Mouse (Mus musculus): ENCODE measurements at regions not wholly inside any gene's neighbourhood (a gene's known extent, or its start where the extent isn't known, plus 50 kb on each side); places are given as distances from the start of the nearest gene placed in this dataset.

DNA sequence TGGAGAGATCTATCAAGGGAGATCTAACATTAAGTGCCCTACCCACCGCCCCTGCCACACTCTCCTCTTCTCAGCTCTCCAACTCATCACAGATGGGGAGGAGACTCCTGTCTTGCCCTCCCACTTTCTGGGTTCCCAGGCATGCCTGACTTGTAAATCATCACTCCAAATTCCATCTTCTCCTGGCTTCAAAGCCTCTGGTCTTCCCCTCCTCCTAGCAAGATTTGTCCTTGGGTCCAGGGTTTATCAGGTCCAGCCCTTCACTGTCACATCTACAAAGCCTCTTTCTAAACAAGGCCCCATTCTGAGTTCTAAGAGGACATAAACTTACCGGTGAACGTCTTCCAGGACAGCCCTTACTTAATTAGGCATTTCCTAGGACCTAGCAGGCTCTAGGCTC, 73.3 kb upstream of the Col5a1 start:
- ChIA-PET CTCF (no interaction called here), POLR2A (interaction anchor here in 1 of 4 experiments (0.5 kb wide), 1 partner anchor 489 kb away, joined by 3 read pairs; no protein-coding TSS in a partner anchor)

DNA sequence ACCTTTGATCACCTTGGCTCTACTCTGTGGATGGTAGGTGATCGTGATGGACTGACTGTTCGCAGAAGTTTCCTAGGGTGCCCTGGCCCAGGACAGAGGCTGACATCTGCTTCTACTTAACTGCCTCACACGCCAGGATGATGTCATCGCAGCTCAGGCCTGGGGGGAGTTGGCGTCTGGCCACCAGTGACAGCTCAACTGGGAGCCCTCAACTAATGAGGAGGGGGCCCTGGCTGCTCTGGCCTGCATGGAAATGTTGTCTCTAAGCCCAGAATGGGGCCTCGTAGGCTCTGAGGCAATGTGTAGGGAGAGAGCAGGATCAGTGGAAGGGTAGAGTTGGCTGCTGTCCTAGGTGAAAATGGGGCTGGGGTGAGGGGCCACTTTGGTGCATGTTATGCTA, 72.9 kb upstream of the Col5a1 start:
- ChIA-PET CTCF (no interaction called here), POLR2A (interaction anchor here in 1 of 4 experiments (0.5 to 0.6 kb wide), 2 partner anchors 18 to 489 kb away, joined by 3 read pairs; no protein-coding TSS in a partner anchor)

DNA sequence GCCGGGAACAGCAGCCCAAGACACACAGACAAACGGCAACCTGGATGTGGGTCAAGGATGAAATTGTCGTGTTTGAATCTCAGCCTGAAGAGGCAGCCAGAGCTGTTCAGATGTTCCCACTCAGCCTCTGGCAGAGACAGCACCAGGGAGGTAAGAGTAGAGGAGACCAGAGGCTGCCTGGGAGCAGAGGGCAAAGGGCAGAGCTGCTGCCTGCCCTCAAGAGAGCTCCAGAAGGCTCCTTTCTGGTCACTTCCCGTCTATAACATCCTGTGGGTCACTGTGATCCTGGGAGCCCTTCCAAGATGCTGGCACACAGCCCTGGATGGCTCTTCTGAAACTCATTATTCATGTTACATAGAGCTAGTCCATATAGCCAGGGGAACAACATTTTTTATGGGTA, 67.6 kb upstream of the Col5a1 start:
- ChIA-PET POLR2A (no interaction called here), CTCF (no interaction called here)

DNA sequence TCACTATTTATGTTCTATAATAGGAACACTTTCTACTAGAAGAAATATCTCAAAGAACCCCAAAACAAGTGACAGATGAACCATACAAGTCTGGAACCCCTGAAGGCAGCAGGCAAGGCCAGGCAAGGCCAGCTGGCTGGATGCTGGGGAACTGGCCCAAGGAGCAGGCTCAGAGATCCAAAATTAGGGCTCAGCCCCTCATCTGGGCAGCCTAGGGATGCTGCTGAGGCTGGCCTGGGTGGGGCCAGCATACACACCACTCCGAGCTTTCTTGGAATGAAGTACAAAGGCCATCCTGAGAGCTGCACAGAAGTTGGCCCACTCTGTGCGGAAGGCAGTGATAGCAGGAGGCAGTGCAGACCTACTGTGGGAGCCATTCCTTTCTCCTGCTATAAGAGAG, 59.4 kb upstream of the Col5a1 start:
- POLR2A ChIA-PET, result no interaction called here
- CTCF ChIA-PET, result no interaction called here

DNA sequence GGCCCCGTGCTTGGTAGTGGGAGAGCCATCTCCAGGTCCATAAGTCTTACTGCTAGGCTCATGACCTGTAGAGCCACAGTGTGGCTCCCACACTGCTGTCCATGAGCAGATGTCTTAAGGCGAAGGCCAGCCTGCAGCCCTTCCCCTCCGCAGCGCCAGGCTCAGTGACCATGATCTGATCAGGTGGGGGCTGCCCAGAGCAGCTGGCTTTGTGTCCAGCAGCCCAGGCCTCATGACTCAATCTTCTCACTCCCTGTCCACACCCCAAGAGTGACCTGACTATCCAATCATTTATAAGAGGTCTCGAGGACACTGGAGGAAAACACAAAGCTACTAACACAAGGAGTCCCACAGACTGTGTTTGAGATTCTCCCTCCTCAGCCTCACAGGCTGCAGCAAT, 58.6 kb upstream of the Col5a1 start:
- ChIA-PET CTCF (no interaction called here), POLR2A (no interaction called here)

DNA sequence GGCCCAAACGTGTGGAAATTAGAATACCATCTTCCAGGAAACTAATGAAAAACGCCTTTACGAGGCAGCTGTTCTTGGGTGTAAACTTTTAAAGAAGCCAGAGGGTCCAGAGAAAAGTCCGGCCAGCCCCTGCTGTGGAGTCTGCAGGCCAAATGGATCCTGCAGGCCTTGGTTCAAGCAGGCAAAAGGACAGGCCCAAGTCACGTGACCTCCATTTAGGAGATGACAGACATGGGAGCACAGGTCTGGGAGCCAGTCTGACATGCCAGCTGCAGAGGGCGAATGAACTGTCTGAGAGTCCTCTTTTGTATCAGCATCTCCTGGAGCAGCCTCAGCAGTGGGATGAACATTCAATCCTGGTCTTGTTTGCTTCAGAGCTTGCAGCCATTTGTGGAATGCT, 58.0 kb upstream of the Col5a1 start:
- ChIA-PET CTCF (interaction anchor here in 1 of 4 experiments (0.6 to 0.7 kb wide), 2 partner anchors 540 to 810 kb away, joined by 5 read pairs; no protein-coding TSS in a partner anchor), POLR2A (interaction anchor here in 1 of 4 experiments (0.6 kb wide), 1 partner anchor 13 kb away, joined by 9 read pairs; no protein-coding TSS in a partner anchor)

DNA sequence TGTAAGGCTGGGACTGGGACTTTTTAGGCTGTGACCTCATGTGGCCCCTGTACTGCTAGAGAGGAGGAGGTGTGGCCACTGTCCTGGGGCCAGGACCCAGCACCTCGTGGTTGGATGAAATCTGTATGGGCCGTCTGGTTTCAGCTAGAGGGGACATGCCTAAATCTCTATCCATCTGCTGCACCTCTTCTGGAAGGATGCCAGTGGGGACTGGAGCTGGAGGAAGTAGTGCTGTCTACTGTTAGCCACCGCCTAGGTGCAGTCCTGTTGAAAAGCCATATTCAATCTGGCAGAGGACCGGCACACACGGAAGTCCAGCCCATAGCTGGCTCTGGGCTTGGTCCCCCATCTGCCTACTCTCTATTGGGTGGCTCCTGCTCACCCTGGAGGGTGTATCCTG, 56.7 kb upstream of the Col5a1 start:
- ChIA-PET POLR2A (no interaction called here), CTCF (no interaction called here)

DNA sequence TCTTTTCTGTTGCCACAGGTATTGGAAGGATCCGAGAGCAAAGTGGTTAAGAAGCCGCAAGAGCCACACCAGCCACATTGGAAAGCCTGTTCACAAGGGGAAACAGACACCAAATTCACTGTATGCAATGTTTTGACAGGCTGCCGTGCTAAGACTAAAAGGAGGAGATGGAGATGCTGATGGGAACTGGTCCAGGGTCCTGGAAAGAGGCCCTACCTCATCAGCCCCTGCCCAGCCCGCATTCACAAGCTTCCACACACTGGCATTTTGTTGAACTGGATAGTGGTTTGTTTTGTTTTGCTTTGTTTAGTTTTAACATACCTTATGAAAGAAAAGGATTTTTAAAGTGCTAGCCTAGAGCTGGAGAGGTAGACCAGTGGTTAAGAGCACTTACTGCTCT, 51.3 kb upstream of the Col5a1 start:
- CTCF ChIA-PET, result interaction anchor here in 1 of 4 experiments (0.9 kb wide), 1 partner anchor 18 kb away, joined by 3 read pairs; no protein-coding TSS in a partner anchor
- POLR2A ChIA-PET, result no interaction called here

DNA sequence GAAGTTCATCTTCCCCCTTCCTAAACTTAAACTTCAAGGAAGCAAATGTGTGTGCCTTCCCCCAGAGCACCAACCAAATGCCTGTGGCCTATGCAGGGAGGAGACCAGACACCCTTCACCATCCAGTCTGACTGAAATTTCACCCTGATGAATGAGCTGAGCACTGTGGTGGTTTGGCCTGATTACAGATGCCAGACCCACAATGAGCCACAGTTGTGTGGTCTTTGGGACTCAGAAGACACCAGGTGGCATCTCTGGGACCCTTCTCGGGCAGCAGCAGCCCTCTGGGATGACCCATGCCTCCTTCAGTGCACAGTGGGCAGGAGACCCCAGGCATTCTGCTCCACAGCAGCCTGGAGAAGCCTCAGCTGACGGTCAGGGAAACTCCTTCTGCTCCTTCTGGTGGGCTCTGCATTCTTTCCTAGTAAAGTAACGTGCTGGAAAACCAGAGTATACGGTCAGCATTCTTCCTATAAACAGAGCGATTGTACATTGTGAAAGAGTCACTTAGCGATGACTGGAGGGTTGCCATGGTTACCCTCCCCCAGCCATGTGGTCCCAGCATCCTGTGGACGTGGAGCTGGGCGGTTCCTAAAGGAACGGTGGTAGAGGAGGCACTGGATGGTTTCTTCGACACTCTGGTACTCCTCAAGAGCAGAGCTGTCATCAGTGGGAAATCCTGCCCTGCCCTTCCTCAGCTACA, 50.3 kb upstream of the Col5a1 start:
- POLR2A ChIA-PET, result no interaction called here
- CTCF ChIA-PET, result interaction anchor here in 1 of 4 experiments (0.9 kb wide), 1 partner anchor 19 kb away, joined by 3 read pairs; no protein-coding TSS in a partner anchor
